Mouse (Mus musculus) ovary, adult 10 weeks (tissue): Measurements from ENCODE around the gene Cmtm1. TPM values are rescaled to one million over a fixed set of nuclear protein-coding genes. Genes with fewer than 3 reads are reported as not detected.

Source experiments
- polyA plus RNA-seq: library from polyadenylated mRNA; stranded (reverse); fragments of 350-450 nt; fragmentation: Illumina TruSeq; extraction: RNeasy Lipid Tissue Mini Kit (QIAGEN cat#74804); gene quantifications from one replicate; pipeline ENCODE4 v1.2.3, GENCODE M21; 2014

The Cmtm1 gene
- polyA plus RNA-seq = not detected

GRCm38 (mm10) chr8:104309441-104310155 is at the start of gene Cmtm1, which contains the start of gene Gm45711:
Gene Cmtm1 (minus strand): TSS chr8:104310145.
Gene Gm45711 (minus strand): TSS chr8:104310081.

GRCm38 (mm10) chr8:104339229-104339982 is 29.5 kb upstream of the Cmtm1 start, which contains the start of gene Cmtm3:
Gene Cmtm3 (plus strand): TSS chr8:104339410.

GRCm38 (mm10) chr8:104321930-104322329 is 12.0 kb upstream of the Cmtm1 start, which contains the start of gene Cmtm2b:
Gene Cmtm2b (plus strand): TSS chr8:104322230.

GRCm38 (mm10) chr8:104321267-104321666 is 11.3 kb upstream of the Cmtm1 start, which contains the start of gene Gm11020:
Gene Gm11020 (plus strand): TSS chr8:104321567.

GRCm38 (mm10) chr8:104293081-104293480 is 16.9 kb downstream of the Cmtm1 start, which contains the start of gene Cmtm2a:
Gene Cmtm2a (minus strand): TSS chr8:104293181.

GRCm38 (mm10) chr8:104250439-104251367 is 59.2 kb downstream of the Cmtm1 start, which contains the start of gene Cklf:
Gene Cklf (plus strand): TSS chr8:104250861.

GRCm38 (mm10) chr8:104248276-104248675 is 61.7 kb downstream of the Cmtm1 start, which contains the start of gene Tk2:
Gene Tk2 (minus strand): TSS chr8:104248558.

Other genes with a start within 250 kb of the Cmtm1 start
- gene Cdh5, start 208.5 kb downstream of the Cmtm1 start, polyA plus RNA-seq = 14.7 TPM
- gene Bean1, start 139.7 kb downstream of the Cmtm1 start, polyA plus RNA-seq = 3.9 TPM
- 17.4 TPM for gene Tk2, start 61.6 kb downstream of the Cmtm1 start, polyA plus RNA-seq
- gene Cklf, start 59.3 kb downstream of the Cmtm1 start, polyA plus RNA-seq = 52.4 TPM
- gene Cmtm2a, start 17.0 kb downstream of the Cmtm1 start, polyA plus RNA-seq = 31.9 TPM
- gene Gm45711, start 64 bp downstream of the Cmtm1 start, polyA plus RNA-seq = not detected
- gene Gm11020, start 11.4 kb upstream of the Cmtm1 start, polyA plus RNA-seq = not detected
- gene Cmtm2b, start 12.1 kb upstream of the Cmtm1 start, polyA plus RNA-seq = not detected
- gene Cmtm3, start 29.3 kb upstream of the Cmtm1 start, polyA plus RNA-seq = 74.6 TPM
- 39.0 TPM for gene Cmtm4, start 85.7 kb upstream of the Cmtm1 start, polyA plus RNA-seq
- 117 TPM for gene Dync1li2, start 132.9 kb upstream of the Cmtm1 start, polyA plus RNA-seq
- gene Terb1, start 199.8 kb upstream of the Cmtm1 start, polyA plus RNA-seq = 3.6 TPM
- 383 TPM for gene Nae1, start 224.5 kb upstream of the Cmtm1 start, polyA plus RNA-seq
- 0.26 TPM for gene Car7, start 224.5 kb upstream of the Cmtm1 start, polyA plus RNA-seq